Mouse (Mus musculus): Measurements from ENCODE around the gene Uqcc1. TPM values are rescaled to one million over a fixed set of nuclear protein-coding genes. Genes with fewer than 3 reads are reported as not detected.

Gene Uqcc1
- polyA plus RNA-seq, 1 experiment from 2014 or later, result 84.7 TPM

- WGBS, result 89% methylated on average over 16 of the region's 16 CpGs
- no peaks in the 10 kb centered on the region for H3K36me3 ChIP-seq (ENCODE audit: control insufficient read depth, insufficient read depth, low read length)
- ATAC-seq (ENCODE audit: insufficient read depth, low FRiP score, low TSS enrichment) (no peak), DNase-seq (ENCODE audit: low spot score) (no peak)
- no peaks in the 10 kb centered on the region for H3K27me3 ChIP-seq (ENCODE audit: control insufficient read depth, insufficient read depth, low read length)
- H3K9ac ChIP-seq (ENCODE audit: low read length), result no peak overlapping the region
- no peaks in the 10 kb centered on the region for H3K4me1 ChIP-seq (ENCODE audit: control insufficient read depth, insufficient read depth, low read length)
- H3K27ac ChIP-seq (ENCODE audit: low read depth, low read length), result no peak overlapping the region
- no peak overlapping the region for H3K4me2 ChIP-seq (ENCODE audit: low read depth)
- no peaks in the 10 kb centered on the region for H3K9me3 ChIP-seq (ENCODE audit: control insufficient read depth, low read length)
- no peak overlapping the region for H3K4me3 ChIP-seq (ENCODE audit: low read depth, low read length)
Measured at GRCm38 (mm10) chr2:155902989-155903631, 27.0 kb downstream of the Uqcc1 start.

- no peaks in the 10 kb centered on the region for H3K9me3 ChIP-seq (ENCODE audit: control insufficient read depth, low read length)
- H3K4me1 ChIP-seq (ENCODE audit: control insufficient read depth, insufficient read depth, low read length), result no peaks in the 10 kb centered on the region
- H3K27me3 ChIP-seq (ENCODE audit: control insufficient read depth, insufficient read depth, low read length), result no peaks in the 10 kb centered on the region
- H3K4me2 ChIP-seq (ENCODE audit: low read depth), result no peak overlapping the region
- no peaks in the 10 kb centered on the region for H3K36me3 ChIP-seq (ENCODE audit: control insufficient read depth, insufficient read depth, low read length)
- DNase-seq (ENCODE audit: low spot score) (no peak), ATAC-seq (ENCODE audit: insufficient read depth, low FRiP score, low TSS enrichment) (no peak)
- 83% methylated on average over 16 of the region's 16 CpGs for WGBS
- no peak overlapping the region for H3K27ac ChIP-seq (ENCODE audit: low read depth, low read length)
- H3K4me3 ChIP-seq (ENCODE audit: low read depth, low read length), result no peak overlapping the region
- no peak overlapping the region for H3K9ac ChIP-seq (ENCODE audit: low read length)
Measured at GRCm38 (mm10) chr2:155895046-155895735, 34.9 kb downstream of the Uqcc1 start.

GRCm38 (mm10) chr2:155894307-155895045 is 35.6 kb downstream of the Uqcc1 start:
- Histone ChIP-seq H3K9me3 (ENCODE audit: control insufficient read depth, low read length) (no peaks in the 10 kb centered on the region), H3K36me3 (ENCODE audit: control insufficient read depth, insufficient read depth, low read length) (no peaks in the 10 kb centered on the region), H3K9ac (ENCODE audit: low read length) (no peak overlapping the region), H3K4me1 (ENCODE audit: control insufficient read depth, insufficient read depth, low read length) (no peaks in the 10 kb centered on the region), H3K4me2 (ENCODE audit: low read depth) (no peak overlapping the region), H3K27ac (ENCODE audit: low read depth, low read length) (no peak overlapping the region), H3K4me3 (ENCODE audit: low read depth, low read length) (no peak overlapping the region), H3K27me3 (ENCODE audit: control insufficient read depth, insufficient read depth, low read length) (no peaks in the 10 kb centered on the region)
- WGBS, result 89% methylated on average over 13 of the region's 13 CpGs
- ATAC-seq (ENCODE audit: insufficient read depth, low FRiP score, low TSS enrichment) (no peak), DNase-seq (ENCODE audit: low spot score) (no peak)

GRCm38 (mm10) chr2:155886776-155887175 is 43.3 kb downstream of the Uqcc1 start:
- Histone ChIP-seq H3K9ac (ENCODE audit: low read length) (no peak overlapping the region), H3K4me1 (ENCODE audit: control insufficient read depth, insufficient read depth, low read length) (no peaks in the 10 kb centered on the region), H3K4me3 (ENCODE audit: low read depth, low read length) (no peak overlapping the region), H3K27ac (ENCODE audit: low read depth, low read length) (no peak overlapping the region), H3K9me3 (ENCODE audit: control insufficient read depth, low read length) (no peaks in the 10 kb centered on the region), H3K27me3 (ENCODE audit: control insufficient read depth, insufficient read depth, low read length) (no peaks in the 10 kb centered on the region), H3K4me2 (ENCODE audit: low read depth) (no peak overlapping the region), H3K36me3 (ENCODE audit: control insufficient read depth, insufficient read depth, low read length) (peaks cover 3% of the 10 kb centered on the region; the same call in 1 of the 2 replicates)
- WGBS, result 95% methylated on average over 12 of the region's 12 CpGs
- DNase-seq (ENCODE audit: low spot score), result no peak
- no peak for ATAC-seq (ENCODE audit: insufficient read depth, low FRiP score, low TSS enrichment)

GRCm38 (mm10) chr2:155885271-155885697 is 44.8 kb downstream of the Uqcc1 start:
- Histone ChIP-seq H3K4me3 (ENCODE audit: low read depth, low read length) (no peak overlapping the region), H3K9me3 (ENCODE audit: control insufficient read depth, low read length) (no peaks in the 10 kb centered on the region), H3K9ac (ENCODE audit: low read length) (no peak overlapping the region), H3K4me1 (ENCODE audit: control insufficient read depth, insufficient read depth, low read length) (no peaks in the 10 kb centered on the region), H3K36me3 (ENCODE audit: control insufficient read depth, insufficient read depth, low read length) (peaks cover 3% of the 10 kb centered on the region; the same call in 1 of the 2 replicates), H3K4me2 (ENCODE audit: low read depth) (no peak overlapping the region), H3K27me3 (ENCODE audit: control insufficient read depth, insufficient read depth, low read length) (no peaks in the 10 kb centered on the region), H3K27ac (ENCODE audit: low read depth, low read length) (no peak overlapping the region)
- ATAC-seq (ENCODE audit: insufficient read depth, low FRiP score, low TSS enrichment) (no peak), DNase-seq (ENCODE audit: low spot score) (no peak)
- 74% methylated on average over 10 of the region's 10 CpGs for WGBS

- Histone ChIP-seq H3K36me3 (ENCODE audit: control insufficient read depth, insufficient read depth, low read length) (peaks cover 3% of the 10 kb centered on the region; the same call in 1 of the 2 replicates), H3K4me3 (ENCODE audit: low read depth, low read length) (no peak overlapping the region), H3K4me2 (ENCODE audit: low read depth) (no peak overlapping the region), H3K27me3 (ENCODE audit: control insufficient read depth, insufficient read depth, low read length) (no peaks in the 10 kb centered on the region), H3K4me1 (ENCODE audit: control insufficient read depth, insufficient read depth, low read length) (no peaks in the 10 kb centered on the region), H3K27ac (ENCODE audit: low read depth, low read length) (no peak overlapping the region), H3K9ac (ENCODE audit: low read length) (no peak overlapping the region), H3K9me3 (ENCODE audit: control insufficient read depth, low read length) (no peaks in the 10 kb centered on the region)
- DNase-seq (ENCODE audit: low spot score), result no peak
- ATAC-seq (ENCODE audit: insufficient read depth, low FRiP score, low TSS enrichment), result no peak
- 87% methylated on average over 3 of the region's 3 CpGs for WGBS
Measured at GRCm38 (mm10) chr2:155882087-155882486, 48.0 kb downstream of the Uqcc1 start.

- H3K9me3 ChIP-seq (ENCODE audit: control insufficient read depth, low read length), result no peaks in the 10 kb centered on the region
- no peak overlapping the region for H3K4me3 ChIP-seq (ENCODE audit: low read depth, low read length)
- H3K36me3 ChIP-seq (ENCODE audit: control insufficient read depth, insufficient read depth, low read length), result no peaks in the 10 kb centered on the region
- DNase-seq (ENCODE audit: low spot score) (no peak), ATAC-seq (ENCODE audit: insufficient read depth, low FRiP score, low TSS enrichment) (no peak)
- whole genome bisulfite sequencing, result 83% methylated on average over 20 of the region's 21 CpGs
- H3K4me1 ChIP-seq (ENCODE audit: control insufficient read depth, insufficient read depth, low read length), result no peaks in the 10 kb centered on the region
- H3K4me2 ChIP-seq (ENCODE audit: low read depth), result no peak overlapping the region
- no peak overlapping the region for H3K9ac ChIP-seq (ENCODE audit: low read length)
- H3K27me3 ChIP-seq (ENCODE audit: control insufficient read depth, insufficient read depth, low read length), result no peaks in the 10 kb centered on the region
- no peak overlapping the region for H3K27ac ChIP-seq (ENCODE audit: low read depth, low read length)
Measured at GRCm38 (mm10) chr2:155878964-155879876, 50.9 kb downstream of the Uqcc1 start.

- no peaks in the 10 kb centered on the region for H3K36me3 ChIP-seq (ENCODE audit: control insufficient read depth, insufficient read depth, low read length)
- DNase-seq (ENCODE audit: low spot score), result no peak
- ATAC-seq (ENCODE audit: insufficient read depth, low FRiP score, low TSS enrichment), result no peak
- no peaks in the 10 kb centered on the region for H3K27me3 ChIP-seq (ENCODE audit: control insufficient read depth, insufficient read depth, low read length)
- H3K9me3 ChIP-seq (ENCODE audit: control insufficient read depth, low read length), result no peaks in the 10 kb centered on the region
- no peak overlapping the region for H3K4me2 ChIP-seq (ENCODE audit: low read depth)
- no peak overlapping the region for H3K9ac ChIP-seq (ENCODE audit: low read length)
- no peak overlapping the region for H3K4me3 ChIP-seq (ENCODE audit: low read depth, low read length)
- H3K27ac ChIP-seq (ENCODE audit: low read depth, low read length), result 0 out of 2 replicates have a peak overlapping the region, but pooled peaks have one; percentile 69
- 88% methylated on average over 6 of the region's 6 CpGs for WGBS
- H3K4me1 ChIP-seq (ENCODE audit: control insufficient read depth, insufficient read depth, low read length), result peaks cover 8% of the 10 kb centered on the region; the same call in 1 of the 2 replicates
Measured at GRCm38 (mm10) chr2:155873636-155874035, 56.5 kb downstream of the Uqcc1 start.
